Mouse (Mus musculus) CH12.LX (cell line): ENCODE measurements at regions not wholly inside any gene's neighbourhood (a gene's known extent, or its start where the extent isn't known, plus 50 kb on each side); places are given as distances from the start of the nearest gene placed in this dataset.

Source experiments
- DNase-seq: peaks from one replicate; pipeline ENCODE4 v3.0.0-alpha.2; 2013; ENCODE audit errors: extremely low read depth
- H3K27ac ChIP-seq: 2 replicates; pipeline ENCODE4 v1.5.1; 2012; ENCODE audit warnings: low read depth, mild to moderate bottlenecking, control low read depth, moderate library complexity; ENCODE audit not compliant: insufficient read depth
- H3K27me3 ChIP-seq: replicated peaks from 2 replicates; pipeline ENCODE3; 2012; ENCODE audit warnings: inconsistent platforms
- H3K36me3 ChIP-seq, 2 experiments: replicated peaks in 1 of 2; 2 replicates each; pipeline versions ENCODE3 to v1.6.1; 2012; ENCODE audit warnings: inconsistent platforms in 1 of 2, low read length in 1 of 2, mild to moderate bottlenecking in 1 of 2, mixed read lengths in 1 of 2, moderate library complexity in 1 of 2; ENCODE audit not compliant: control insufficient read depth in 1 of 2, insufficient read depth in 1 of 2
- H3K4me1 ChIP-seq, 2 experiments: 2 replicates each; pipeline ENCODE4 v1.6.1; 2012; ENCODE audit warnings: inconsistent platforms in 1 of 2, moderate library complexity in 1 of 2; ENCODE audit not compliant: insufficient read depth in 2 of 2, control insufficient read depth in 1 of 2
- H3K4me2 ChIP-seq: 2 replicates; pipeline ENCODE4 v1.6.1; 2012; ENCODE audit warnings: low read depth, mild to moderate bottlenecking, control low read depth; ENCODE audit not compliant: poor library complexity, insufficient read depth, severe bottlenecking
- H3K4me3 ChIP-seq, 3 experiments: fragments of 150-350 bp in 1 of 3; sonication (generic) in 1 of 3; replicated peaks in 1 of 3; 2 replicates each; pipeline versions ENCODE3 to v1.5.1; 2011 to 2012; ENCODE audit warnings: low read depth in 2 of 3, low read length in 2 of 3, mild to moderate bottlenecking in 2 of 3, moderate library complexity in 2 of 3, control low read depth in 1 of 3, improper control_type of control experiment in 1 of 3, inconsistent platforms in 1 of 3, mixed read lengths in 1 of 3; ENCODE audit not compliant: poor library complexity in 1 of 3
- H3K79me2 ChIP-seq: replicated peaks from 2 replicates; pipeline ENCODE4 v1.6.1; 2012; ENCODE audit warnings: mild to moderate bottlenecking, moderate library complexity; ENCODE audit not compliant: control insufficient read depth, poor library complexity, insufficient read depth, severe bottlenecking; ENCODE audit errors: extremely low read depth
- H3K9ac ChIP-seq: 2 replicates; pipeline ENCODE4 v1.6.1; 2012; ENCODE audit warnings: low read depth, mild to moderate bottlenecking, control low read depth, moderate library complexity; ENCODE audit not compliant: insufficient read depth
- H3K9me3 ChIP-seq: replicated peaks from 2 replicates; pipeline ENCODE3; 2012; ENCODE audit warnings: low read length, inconsistent platforms, mixed read lengths
- BHLHE40 ChIP-seq: IDR thresholded peaks from 2 replicates; pipeline ENCODE4 v1.6.1; 2011; ENCODE audit warnings: mild to moderate bottlenecking, low read depth, low read length, improper control_type of control experiment
- CHD1 ChIP-seq: IDR thresholded peaks from 2 replicates; pipeline ENCODE4 v1.6.1; 2012; ENCODE audit warnings: low read depth, low read length, improper control_type of control experiment, inconsistent platforms
- CHD2 ChIP-seq: IDR thresholded peaks from 2 replicates; pipeline ENCODE4 v1.6.1; 2011; ENCODE audit warnings: low read length, improper control_type of control experiment
- EP300 ChIP-seq: IDR thresholded peaks from 2 replicates; pipeline ENCODE4 v1.6.1; 2011; ENCODE audit warnings: low read length, improper control_type of control experiment
- ETS1 ChIP-seq: conservative IDR thresholded peaks from 2 replicates; pipeline ENCODE4 v1.6.1; 2012; ENCODE audit warnings: low read depth, mild to moderate bottlenecking, inconsistent platforms, low read length, improper control_type of control experiment, moderate library complexity
- IRF4 ChIP-seq: IDR thresholded peaks from 2 replicates; pipeline ENCODE4 v1.6.1; 2014; ENCODE audit warnings: low read depth, mild to moderate bottlenecking, inconsistent platforms, low read length, improper control_type of control experiment
- KAT2A ChIP-seq: IDR thresholded peaks from 2 replicates; pipeline ENCODE4 v1.6.1; 2012; ENCODE audit warnings: low read length, improper control_type of control experiment, inconsistent platforms; ENCODE audit not compliant: insufficient replicate concordance
- MAFK ChIP-seq: IDR thresholded peaks from 2 replicates; pipeline ENCODE4 v1.6.1; 2011; ENCODE audit warnings: low read length, improper control_type of control experiment; ENCODE audit not compliant: insufficient replicate concordance
- MAZ ChIP-seq: IDR thresholded peaks from 2 replicates; pipeline ENCODE4 v1.6.1; 2012; ENCODE audit warnings: low read depth, mild to moderate bottlenecking, inconsistent platforms, low read length, improper control_type of control experiment, moderate library complexity
- MXI1 ChIP-seq: IDR thresholded peaks from 2 replicates; pipeline ENCODE4 v1.6.1; 2011; ENCODE audit warnings: mild to moderate bottlenecking, low read depth, low read length, improper control_type of control experiment
- NELFE ChIP-seq: IDR thresholded peaks from 2 replicates; pipeline ENCODE4 v1.6.1; 2011; ENCODE audit warnings: low read depth, low read length, improper control_type of control experiment
- NRF1 ChIP-seq: IDR thresholded peaks from 2 replicates; pipeline ENCODE4 v1.6.1; 2014; ENCODE audit warnings: low read depth, mild to moderate bottlenecking, inconsistent platforms, low read length, improper control_type of control experiment, moderate library complexity
- POLR2AphosphoS2 ChIP-seq: IDR thresholded peaks from 2 replicates; pipeline ENCODE4 v1.6.1; 2011; ENCODE audit warnings: low read depth, low read length, improper control_type of control experiment
- RAD21 ChIP-seq: IDR thresholded peaks from 2 replicates; pipeline ENCODE4 v1.6.1; 2011; ENCODE audit warnings: low read depth, mild to moderate bottlenecking, low read length, improper control_type of control experiment, moderate library complexity
- SIN3A ChIP-seq: IDR thresholded peaks from 2 replicates; pipeline ENCODE4 v1.6.1; 2012; ENCODE audit warnings: low read length, improper control_type of control experiment, inconsistent platforms
- SMC3 ChIP-seq: IDR thresholded peaks from 2 replicates; pipeline ENCODE4 v1.6.1; 2011; ENCODE audit warnings: low read depth, low read length, improper control_type of control experiment
- TBP ChIP-seq: conservative IDR thresholded peaks from 2 replicates; pipeline ENCODE4 v1.6.1; 2011; ENCODE audit warnings: low read depth, low read length, improper control_type of control experiment
- TCF12 ChIP-seq: IDR thresholded peaks from 2 replicates; pipeline ENCODE4 v1.6.1; 2014; ENCODE audit warnings: low read depth, mild to moderate bottlenecking, inconsistent platforms, low read length, improper control_type of control experiment
- USF2 ChIP-seq: conservative IDR thresholded peaks from 2 replicates; pipeline ENCODE4 v1.6.1; 2011; ENCODE audit warnings: low read depth, low read length, improper control_type of control experiment
- ZKSCAN1 ChIP-seq: IDR thresholded peaks from 2 replicates; pipeline ENCODE4 v1.6.1; 2012; ENCODE audit warnings: low read depth, inconsistent platforms, low read length, improper control_type of control experiment, borderline replicate concordance
- ZNF384 ChIP-seq: IDR thresholded peaks from 2 replicates; pipeline ENCODE4 v1.6.1; 2012; ENCODE audit warnings: low read depth, low read length, improper control_type of control experiment, inconsistent platforms
- dilution Hi-C: fragments of 300-500 bp; cut with MboI; formaldehyde crosslinking; loops from 2 replicates; pipeline ENCODE4 v1.14.3; 2020; ENCODE audit warnings: low sequenced_read_pairs; ENCODE audit not compliant: extremely low pct_unique_long_range_greater_than_20kb, extremely low pct_ligation_motif_present
- in situ Hi-C: fragments of 300-500 bp; cut with MboI; formaldehyde crosslinking; loops from 3 replicates; pipeline ENCODE4 v1.14.3; 2019; ENCODE audit warnings: low sequenced_read_pairs, low pct_ligation_motif_present, low pct_unique_long_range_greater_than_20kb, mixed read lengths

DNA sequence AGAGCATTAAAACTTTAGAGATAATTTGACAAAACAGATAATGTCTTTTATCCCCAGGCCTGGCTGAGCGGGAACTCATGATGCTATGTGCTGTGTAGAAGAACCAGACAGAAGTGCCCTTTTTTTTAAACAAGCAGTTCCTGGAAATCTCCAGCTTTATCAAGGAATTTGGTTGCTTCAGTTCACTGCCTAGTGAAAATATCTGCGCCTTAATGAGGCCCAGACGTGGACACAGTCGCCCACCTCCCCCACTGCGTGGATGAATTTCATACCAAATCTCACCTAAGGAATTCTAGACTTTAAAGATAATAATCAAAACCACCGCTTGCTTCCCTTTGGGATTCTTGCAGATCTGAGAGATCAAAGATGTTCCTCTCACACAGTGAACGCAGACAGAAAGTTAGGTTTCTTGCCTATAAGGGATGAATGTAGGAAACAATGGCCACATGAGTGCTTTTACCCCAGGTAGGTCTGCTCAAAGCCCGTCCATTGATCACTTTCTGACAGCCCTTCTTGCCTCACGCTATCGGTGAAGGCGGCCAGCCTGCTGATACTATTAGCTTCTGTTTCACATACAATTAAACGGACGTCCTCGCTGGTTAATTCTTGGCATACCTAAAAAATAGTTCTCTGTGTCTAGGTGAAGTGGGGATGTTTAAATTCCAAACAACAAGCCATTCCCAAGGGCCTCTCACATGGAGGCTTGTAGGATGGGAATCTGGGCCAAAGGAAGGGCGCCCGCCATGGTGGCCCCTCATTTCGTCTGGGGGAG, 159.6 kb downstream of the 1500009L16Rik start:
- H3K27ac ChIP-seq, result no peak overlapping the region
- 0 out of 4 replicates have a peak, but pooled peaks cover 0 to 3% of the 10 kb centered on the region in 2 experiments for H3K4me1 ChIP-seq
- dilution Hi-C loops, result no loop called here
- no peak for TF ChIP-seq RAD21
- no peak for TF ChIP-seq POLR2AphosphoS2
- no peak for TF ChIP-seq EP300
- TF ChIP-seq NELFE, result no peak
- no peak for TF ChIP-seq MXI1
- TF ChIP-seq ETS1, result no peak
- no peak for TF ChIP-seq NRF1
- no peak for TF ChIP-seq USF2
- no peak for TF ChIP-seq TCF12
- no peak for TF ChIP-seq MAZ
- TF ChIP-seq ZKSCAN1, result no peak
- TF ChIP-seq BHLHE40, result no peak
- TF ChIP-seq CHD2, result no peak
- TF ChIP-seq KAT2A, result no peak
- no peak for TF ChIP-seq MAFK
- no peak for TF ChIP-seq SMC3
- TF ChIP-seq SIN3A, result no peak
- no peak for TF ChIP-seq IRF4
- TF ChIP-seq ZNF384, result no peak
- no peak for TF ChIP-seq TBP
- TF ChIP-seq, all 38 proteins: peak for 0
- Histone ChIP-seq H3K9ac (no peak overlapping the region), H3K27me3 (no peaks in the 10 kb centered on the region), H3K4me3 (no peak overlapping the region), H3K79me2 (no peaks in the 10 kb centered on the region), H3K4me2 (no peak overlapping the region), H3K9me3 (no peaks in the 10 kb centered on the region), H3K36me3 (no peaks in the 10 kb centered on the region)
- in situ Hi-C loops, result no loop called here
- DNase-seq, result no peak

DNA sequence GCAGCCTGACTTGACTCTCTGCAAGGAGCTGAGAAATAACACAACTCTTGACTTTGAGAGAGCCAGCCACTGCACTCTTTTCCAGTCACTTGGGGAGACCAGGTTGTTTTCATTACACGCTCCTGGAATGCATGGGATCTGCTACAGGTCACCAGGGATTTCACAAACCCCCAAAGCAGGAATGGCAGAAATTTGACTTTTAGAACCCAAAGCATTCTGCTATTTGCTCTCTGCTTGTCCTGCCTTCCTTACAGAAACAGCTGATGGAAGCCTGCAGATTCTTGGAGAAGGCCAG, 160.2 kb downstream of the 1500009L16Rik start:
- H3K27me3 ChIP-seq, result no peaks in the 10 kb centered on the region
- H3K4me2 ChIP-seq, result no peak overlapping the region
- no peaks in the 10 kb centered on the region for H3K79me2 ChIP-seq
- dilution Hi-C loops, result no loop called here
- in situ Hi-C loops, result no loop called here
- no peak overlapping the region for H3K9ac ChIP-seq
- no peak for TF ChIP-seq MAFK
- no peak for TF ChIP-seq CHD1
- TF ChIP-seq, all 38 proteins: peak for 0
- Histone ChIP-seq H3K36me3 (no peaks in the 10 kb centered on the region), H3K9me3 (no peaks in the 10 kb centered on the region), H3K27ac (no peak overlapping the region), H3K4me3 (no peak overlapping the region), H3K4me1 (0 out of 4 replicates have a peak, but pooled peaks cover 0 to 3% of the 10 kb centered on the region in 2 experiments)
- DNase-seq, result no peak
